Mouse (Mus musculus) heart, postnatal 10 days (tissue): Measurements from ENCODE around the gene Styx. TPM values are rescaled to one million over a fixed set of nuclear protein-coding genes. Genes with fewer than 3 reads are reported as not detected.

ENCODE experiments used
- DNase-seq, 2 experiments: peaks; one replicate each; pipeline ENCODE4 v3.0.0; 2021
- intact Hi-C: fragments of 180-260 bp; cut with DNase I; formaldehyde crosslinking; loops from one replicate; pipeline ENCODE4 v1.15.1; 2025
- total RNA-seq, 2 experiments: library from RNA; stranded (reverse); gene quantifications; 2 replicates each; pipeline ENCODE4 v1.2.3; 2021

Gene Styx
- total RNA-seq: 10 to 100 TPM; 37.3 to 51.1 TPM

DNA sequence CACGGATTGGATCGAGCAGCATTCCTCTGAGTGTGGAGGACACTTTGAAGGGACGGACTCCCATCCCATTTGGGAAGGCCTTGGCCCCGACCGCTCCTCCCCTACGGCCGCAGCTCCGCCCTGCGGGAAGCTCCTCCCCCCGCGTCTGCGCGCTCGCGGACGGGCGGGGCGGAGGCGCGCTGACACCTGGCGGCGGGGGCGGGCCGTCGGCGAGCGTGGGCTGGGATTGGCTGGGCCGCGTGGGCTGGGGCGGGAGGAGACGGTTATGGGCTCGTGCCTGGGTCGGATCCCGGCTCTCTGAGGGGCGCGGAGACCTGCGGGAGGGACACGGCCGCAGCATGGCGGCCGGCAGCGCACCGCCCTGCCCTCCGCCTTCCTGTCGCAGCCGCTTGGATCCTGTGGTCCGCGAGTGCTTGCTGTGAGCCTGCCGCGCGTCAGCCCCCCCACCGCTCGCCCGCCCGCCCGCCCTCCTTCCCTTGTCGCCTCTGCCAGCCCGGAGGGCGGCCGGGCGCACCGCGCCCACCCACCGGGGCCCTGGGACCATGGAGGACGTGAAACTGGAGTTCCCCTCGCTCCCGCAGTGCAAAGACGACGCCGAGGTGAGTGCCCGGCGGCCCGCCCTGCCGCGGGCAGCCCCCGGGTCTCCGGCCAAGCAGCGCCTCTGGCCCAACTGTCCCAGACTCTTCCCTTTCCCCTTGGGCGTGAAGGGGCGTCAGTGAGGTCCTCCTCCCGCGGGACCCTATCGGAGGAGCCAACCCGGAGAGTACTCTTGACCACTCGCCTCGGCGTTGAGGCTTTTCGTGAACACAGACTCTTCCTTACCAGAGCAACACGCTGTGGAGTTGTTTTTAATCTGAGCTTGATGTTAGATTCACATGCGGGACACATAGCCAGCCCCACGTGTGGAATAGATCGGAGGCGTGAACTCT lies at the start of gene Styx:
Gene Styx, plus strand, starts transcription at position 163 of the 929 bp plus-strand sequence.
- peak; percentile 96 to 97 for DNase-seq
- intact Hi-C loops: loop anchor here (2.0 to 5.0 kb wide), 2 partner anchors 20 to 176 kb away; no protein-coding TSS in a partner anchor

DNA sequence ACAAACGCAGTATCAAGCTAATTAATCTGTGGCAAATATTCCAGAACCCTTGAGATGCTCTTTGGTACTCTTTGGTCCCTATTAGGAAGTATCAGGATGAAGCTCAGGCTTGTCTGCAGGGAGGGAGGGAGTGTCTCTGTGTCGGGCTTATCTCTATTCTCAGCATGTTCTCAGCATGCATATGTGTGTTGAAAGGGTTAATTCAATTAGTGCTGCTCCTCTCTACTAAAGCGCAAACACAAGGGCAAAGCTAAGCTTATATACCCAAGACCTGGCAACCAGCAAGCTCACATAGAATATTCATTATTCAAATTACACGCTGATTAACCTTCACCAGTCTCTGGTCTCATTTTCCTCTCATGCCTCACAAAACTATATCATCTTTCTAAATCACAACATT lies 47.0 kb upstream of the Styx start:
- no peak for DNase-seq
- intact Hi-C loops: loop anchor here (5.0 kb wide), 1 partner anchor 82 kb away; the partner anchor contains the start of gene Txndc16

DNA sequence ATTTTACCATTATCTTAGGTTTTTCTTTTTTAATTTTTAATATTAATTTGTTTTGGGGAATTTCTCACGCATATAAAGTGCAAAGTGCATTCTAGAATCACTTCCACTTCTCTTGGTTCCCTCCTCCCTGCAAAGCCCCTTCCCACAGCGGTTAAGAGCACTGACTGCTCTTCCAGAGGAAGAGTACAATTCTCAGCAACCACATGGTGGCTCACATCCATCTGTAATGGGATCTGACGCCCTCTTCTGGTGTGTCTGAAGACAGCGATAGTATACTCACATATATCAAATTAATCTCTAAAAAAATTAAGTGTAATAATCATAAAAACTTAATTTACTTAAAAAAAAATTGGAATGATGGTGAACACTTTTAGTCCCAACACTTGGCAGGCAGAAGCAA lies 46.5 kb upstream of the Styx start:
- intact Hi-C loops: loop anchor here (5.0 kb wide), 1 partner anchor 82 kb away; the partner anchor contains the start of gene Txndc16
- no peak for DNase-seq

DNA sequence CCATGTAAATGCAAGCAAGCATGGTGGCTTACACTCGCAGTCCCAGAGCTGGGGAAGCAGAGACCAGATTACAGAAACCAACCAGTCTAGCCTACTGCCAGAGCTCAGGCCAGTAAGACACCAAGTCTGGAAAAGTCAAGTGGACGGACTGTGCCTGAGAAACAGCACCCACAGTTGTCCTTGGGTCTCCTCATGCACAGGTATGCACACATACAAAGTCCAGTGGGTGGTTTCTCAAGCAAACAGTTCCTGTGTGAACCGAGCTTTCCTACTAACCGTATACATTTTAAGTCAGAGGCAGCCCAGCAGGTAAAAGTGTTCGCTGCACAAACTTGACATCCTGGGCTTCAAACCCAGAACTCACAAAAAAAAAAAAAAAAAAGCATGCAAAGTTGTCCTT lies 45.0 kb upstream of the Styx start:
- intact Hi-C loops: no loop called here
- no peak for DNase-seq

DNA sequence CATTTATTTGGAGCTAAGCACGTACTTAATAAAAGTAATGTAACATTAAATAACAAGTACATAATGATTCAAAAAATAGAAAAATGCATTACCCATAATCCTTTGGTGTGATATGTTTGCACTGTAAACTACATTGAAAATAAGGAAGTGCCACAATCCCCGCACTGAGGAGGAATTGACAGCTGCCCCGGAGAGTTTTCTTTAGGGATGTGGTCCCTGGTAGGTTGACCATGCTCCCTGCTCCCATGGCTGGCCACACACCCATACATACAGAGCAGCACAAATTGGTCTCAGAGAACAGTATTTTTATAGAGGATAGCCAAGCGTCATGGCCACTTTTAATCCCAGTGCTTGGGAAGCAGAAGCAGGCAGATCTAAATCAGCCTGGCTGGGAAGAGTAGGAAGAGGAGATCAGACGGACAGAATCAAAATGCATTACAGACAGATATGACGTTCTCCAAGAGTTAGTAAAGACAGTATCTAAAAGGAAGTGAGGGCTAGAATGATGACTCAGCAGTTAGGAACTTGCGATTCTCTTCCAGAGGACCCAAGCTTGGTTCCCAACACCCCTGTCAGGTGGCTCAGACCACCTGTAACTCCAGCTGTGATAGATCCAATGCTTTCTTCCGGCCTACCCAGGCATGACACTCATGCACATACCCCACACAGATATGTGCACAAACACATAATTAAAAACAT lies 43.1 kb upstream of the Styx start:
- intact Hi-C loops: no loop called here
- no peak for DNase-seq

DNA sequence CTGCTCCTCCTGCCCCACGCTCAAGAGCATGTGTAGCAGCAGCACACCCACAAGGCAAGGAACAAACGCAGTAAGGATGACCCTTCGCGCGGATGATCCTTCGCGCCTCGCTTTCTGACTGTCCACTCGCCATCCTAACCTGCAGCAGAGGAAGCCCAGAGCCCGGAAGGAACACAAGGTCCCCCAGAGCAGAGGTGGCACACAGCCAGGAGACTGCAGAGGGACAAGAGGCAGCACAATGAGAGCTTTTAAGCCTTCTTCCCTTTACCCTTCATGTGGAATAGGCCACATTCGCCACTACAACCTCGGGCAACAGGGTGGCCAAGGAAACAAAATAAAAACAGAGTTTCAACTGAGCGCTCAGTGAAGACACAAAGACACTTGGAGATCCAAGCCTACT lies 41.2 kb upstream of the Styx start:
- peak; percentile 23 to 28 for DNase-seq
- intact Hi-C loops: no loop called here

DNA sequence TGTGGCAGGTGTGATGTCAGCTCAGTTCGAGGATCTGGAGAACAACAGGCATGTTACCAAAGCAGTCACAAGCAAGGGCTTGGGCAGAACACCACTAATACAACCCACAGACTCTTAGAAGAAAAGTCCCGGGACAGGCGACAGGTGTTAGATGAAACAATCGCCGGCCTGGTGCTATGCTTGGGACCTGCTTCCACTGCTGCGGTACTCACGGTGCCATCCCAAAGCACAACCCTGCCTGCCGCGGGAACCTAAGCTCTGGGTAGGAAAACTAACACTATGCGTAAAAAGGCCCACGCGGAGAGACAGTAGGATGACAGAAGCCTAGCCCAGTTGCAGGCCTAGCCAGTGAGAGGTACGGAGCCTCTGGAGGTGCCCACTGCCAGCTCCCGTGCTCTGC lies 40.8 kb upstream of the Styx start:
- intact Hi-C loops: no loop called here
- DNase-seq: no peak

DNA sequence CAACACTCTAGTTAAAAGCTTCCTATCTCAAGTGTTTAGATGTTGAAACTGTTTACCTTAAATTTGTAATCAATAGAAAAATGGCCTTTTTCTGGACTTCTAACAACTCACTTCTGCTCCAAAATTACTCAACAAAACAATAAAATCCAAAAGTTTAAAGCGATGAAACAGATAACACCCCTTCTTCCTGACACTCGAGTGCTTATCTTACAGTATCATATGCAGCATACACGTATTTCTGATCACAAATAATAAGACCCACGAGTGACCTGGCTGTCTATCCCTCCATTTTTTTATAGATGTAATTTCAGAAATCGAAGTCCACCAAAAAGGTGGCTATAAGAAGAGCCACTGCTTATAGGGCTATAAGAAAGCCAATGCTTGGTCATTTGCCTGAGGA lies 34.0 kb upstream of the Styx start:
- no peak for DNase-seq
- intact Hi-C loops: no loop called here

DNA sequence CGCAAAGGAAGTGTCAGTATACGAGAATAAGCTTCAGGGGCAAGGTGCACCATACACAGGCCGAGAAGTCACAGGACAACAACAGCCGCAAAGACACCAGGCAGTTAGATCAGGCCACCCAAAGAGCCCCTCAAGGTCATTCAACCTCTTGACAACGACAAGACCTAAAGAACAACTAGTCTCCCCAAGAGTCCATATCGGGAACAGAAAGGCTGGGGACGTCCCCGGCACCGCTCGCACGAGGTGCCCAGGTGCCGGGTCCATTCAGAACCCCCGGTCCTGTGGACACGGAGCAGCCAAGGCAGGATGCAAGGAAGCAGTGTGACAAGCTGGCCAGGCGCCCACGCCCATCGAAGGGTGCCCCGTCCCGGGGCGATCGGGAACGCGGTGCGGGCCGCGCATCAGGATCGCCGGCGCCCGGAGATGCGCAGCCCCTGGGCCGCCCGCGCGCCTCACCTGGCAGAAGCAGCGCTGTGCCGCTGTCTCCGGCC lies 32.9 kb upstream of the Styx start:
- intact Hi-C loops: no loop called here
- peak in 1 of 2 experiments; percentile 45 for DNase-seq

DNA sequence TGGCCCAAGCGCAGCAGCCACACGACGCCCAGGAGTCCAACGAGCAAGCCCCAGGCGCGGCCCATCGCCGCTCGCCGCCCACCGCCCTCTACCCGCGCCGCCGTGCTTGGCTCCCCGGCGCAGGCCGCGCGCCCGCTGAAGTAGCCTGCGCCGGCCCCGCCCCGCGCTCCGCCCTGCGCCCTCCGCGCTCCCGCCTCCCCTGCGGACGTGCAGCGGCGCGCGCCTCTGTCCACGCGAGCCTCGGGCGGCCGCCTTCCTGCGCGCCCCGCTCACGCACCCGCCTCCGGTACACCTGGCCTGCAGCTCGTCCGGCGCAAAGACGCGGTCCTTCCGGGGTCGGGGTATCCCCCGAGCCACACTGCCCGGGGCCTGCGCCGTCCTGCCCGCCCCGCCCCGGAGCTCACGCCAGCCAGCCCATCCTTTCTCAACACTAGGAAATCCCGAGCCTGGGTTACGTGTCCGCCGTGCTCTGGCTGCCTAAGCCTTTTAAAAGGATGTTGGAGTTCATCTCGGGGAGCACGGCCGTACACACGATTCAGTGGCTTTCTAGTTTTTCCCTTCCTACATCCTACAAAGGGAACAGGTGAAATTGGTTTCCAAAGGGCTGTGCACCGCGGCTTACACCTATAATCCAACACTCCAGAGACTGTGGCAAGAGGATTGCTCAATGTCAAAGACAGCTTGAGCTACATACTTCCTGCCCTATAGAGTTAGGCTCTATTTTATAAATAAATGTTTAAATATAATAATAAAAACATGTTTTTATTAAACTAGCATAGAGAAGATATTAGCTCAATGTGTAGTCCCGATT lies 32.3 kb upstream of the Styx start, which contains the start of gene Ero1l:
Gene Ero1l, minus strand, starts transcription at position 346 of the 811 bp plus-strand sequence.
- intact Hi-C loops: no loop called here
- peak; percentile 87 to 89 for DNase-seq

DNA sequence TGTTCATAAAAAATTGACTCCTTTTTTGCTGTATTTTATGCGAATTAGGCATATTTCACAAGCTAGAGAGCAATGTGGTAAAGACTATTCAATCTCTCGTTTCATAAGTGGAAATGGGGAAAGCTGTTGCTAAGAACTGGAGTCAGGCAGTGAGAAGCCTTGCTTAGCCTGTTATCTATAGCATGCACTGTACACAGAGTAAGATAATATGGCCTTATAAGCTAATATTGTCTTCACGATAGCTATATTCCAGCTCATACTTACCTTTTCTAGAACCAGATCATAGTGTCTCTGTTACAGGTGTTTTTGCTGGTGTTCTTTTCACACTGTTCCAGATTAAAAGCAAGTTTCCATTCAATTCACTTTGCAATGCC lies 31.7 kb upstream of the Styx start:
- intact Hi-C loops: no loop called here
- no peak for DNase-seq

DNA sequence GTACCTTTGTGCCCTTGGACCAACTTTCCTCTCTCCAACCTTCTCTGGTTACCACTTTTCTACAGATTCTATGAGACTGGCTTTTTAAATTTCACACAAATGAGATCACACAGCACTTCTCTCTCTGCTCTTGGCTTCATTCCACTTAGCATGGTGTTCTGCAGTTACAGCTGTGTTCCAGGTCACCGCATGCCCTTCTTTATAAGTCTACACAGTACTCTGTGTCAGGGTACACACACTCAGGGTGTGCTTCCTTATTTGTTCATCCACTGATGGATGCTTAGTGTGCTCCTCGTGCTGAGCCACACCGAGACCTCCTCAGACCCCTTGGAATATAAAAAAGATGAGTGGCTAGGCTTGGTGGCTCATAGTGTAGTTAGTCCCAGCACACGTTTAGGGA lies 30.8 kb upstream of the Styx start:
- no peak for DNase-seq
- intact Hi-C loops: loop anchor here (5.0 kb wide), 1 partner anchor 452 kb away; no protein-coding TSS in a partner anchor

DNA sequence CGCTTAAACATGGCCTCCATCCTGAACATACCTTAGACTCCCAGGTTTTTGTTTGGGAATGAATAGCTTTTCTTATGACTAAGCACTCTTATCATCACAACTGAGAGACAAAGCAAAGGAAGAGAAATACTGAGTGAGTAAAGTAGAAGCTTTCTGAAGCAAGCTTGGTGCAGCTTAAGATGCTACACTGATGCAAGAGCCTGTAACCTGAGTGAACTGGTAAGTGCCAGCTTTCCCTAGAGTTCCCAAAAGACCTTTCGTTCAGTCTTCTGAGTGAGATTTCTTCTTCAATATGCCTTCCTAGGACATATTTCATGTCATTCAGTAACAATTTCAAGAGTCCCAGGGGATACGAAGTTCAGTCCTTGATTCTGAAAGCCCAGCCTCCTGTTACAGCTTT lies 29.8 kb upstream of the Styx start:
- DNase-seq: no peak
- intact Hi-C loops: loop anchor here (5.0 kb wide), 1 partner anchor 451 kb away; no protein-coding TSS in a partner anchor

DNA sequence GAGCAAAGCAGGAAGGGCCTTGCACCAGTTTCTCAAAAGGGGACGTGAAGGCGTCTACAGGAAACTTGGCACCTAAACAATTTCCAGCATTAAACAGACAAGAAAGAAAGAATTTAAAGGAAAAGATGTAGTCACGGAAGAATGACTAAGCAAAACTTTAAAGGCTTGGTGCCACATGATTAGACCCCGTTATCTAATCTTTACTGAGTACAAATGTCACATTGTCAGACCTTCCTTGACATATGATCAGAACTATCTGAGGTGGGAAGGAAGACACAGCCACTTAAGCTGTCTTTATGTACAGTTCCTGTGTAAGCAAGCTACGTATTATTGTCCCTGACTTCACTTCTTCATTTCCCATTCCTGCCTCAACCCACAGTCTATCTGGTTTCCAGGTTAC lies 29.3 kb upstream of the Styx start:
- no peak for DNase-seq
- intact Hi-C loops: loop anchor here (5.0 kb wide), 1 partner anchor 451 kb away; no protein-coding TSS in a partner anchor

DNA sequence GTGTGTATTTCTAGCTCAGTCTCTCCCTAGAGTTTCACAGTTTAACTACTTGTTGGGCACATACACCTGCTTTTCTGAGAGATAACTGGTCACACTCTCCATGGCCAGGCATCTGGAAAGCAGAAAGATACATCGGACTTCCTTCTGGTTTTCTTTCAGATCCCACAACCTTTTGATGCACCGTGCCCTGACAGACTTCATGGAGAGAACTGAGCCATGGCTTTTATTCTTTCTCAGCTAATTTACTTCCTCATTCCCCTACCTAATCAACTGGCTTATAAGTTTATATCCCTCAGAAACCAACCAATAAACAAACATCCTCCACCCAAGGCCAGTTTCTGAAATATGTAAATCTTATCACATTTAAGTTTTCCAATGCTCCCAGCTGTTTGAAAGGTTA lies 28.4 kb upstream of the Styx start:
- DNase-seq: no peak
- intact Hi-C loops: loop anchor here (5.0 kb wide), 1 partner anchor 450 kb away; no protein-coding TSS in a partner anchor

DNA sequence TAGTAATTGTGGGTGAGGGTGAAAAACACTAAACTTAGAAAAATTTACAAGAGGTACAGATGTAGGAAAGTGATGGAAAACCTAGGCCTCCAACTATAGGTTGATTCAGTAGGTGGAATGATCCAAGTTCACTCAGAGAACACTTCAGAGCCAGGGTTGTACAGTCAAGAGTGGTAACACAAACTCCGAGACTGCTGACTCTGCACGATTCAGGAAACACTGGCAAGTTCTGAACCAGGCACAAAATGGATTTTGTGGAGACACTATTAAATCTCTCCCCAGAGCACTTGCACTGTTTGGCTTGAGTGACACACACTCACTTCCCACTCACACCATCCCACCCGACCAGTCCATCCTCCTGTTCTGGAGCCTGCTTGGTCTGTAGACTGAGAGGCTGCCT lies 27.6 kb upstream of the Styx start:
- DNase-seq: no peak
- intact Hi-C loops: loop anchor here (5.0 kb wide), 1 partner anchor 449 kb away; no protein-coding TSS in a partner anchor

DNA sequence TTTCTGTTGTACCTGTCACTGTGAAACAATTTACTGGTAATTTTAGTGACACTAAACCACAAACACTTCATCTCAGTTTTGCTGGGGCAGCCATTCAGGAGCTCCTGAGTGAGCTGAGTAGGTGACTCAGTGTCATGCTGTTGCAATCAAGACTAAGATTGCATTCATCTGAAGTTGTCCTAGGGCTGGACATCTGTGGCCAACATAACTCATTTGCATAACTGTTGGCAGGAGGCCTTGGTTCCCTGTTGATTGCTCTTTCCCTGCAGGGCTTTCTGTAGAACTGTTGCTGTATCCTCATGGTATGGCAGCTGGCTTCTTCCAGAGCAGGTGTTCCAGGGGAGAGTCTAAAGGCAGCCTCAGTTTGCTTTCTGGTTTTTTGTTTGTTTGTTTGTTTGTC lies 25.4 kb upstream of the Styx start:
- intact Hi-C loops: no loop called here
- peak in 1 of 2 experiments; percentile 11 for DNase-seq

DNA sequence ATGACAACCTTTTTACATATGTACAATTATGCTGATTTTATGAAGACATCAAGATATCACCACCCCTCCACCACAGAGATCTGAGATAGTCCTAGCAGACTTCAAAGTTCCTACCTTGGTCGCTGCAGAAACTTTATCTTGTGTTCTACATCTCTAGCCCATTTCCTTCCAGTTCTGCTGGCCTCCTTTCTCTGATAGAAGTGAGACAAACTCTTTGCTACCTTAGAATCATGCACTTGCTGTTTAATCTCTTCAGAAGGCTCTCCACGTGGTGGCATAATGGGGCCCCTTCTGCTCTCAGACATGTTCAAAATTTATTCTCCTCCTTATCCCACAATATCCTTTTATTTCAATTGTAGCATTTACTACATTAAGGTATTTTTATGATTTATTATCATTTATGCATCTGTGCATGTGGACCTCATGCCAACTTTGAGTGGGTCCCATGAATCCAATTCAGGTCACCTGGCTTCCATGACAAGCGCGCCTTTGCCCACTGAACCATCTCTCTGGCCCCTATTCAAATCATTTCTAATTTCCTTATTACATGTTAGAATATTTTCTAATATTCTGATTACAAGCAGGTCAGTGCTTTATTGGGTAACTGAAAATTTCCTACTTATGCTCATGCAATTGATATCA lies 22.7 kb upstream of the Styx start:
- intact Hi-C loops: no loop called here
- DNase-seq: no peak

DNA sequence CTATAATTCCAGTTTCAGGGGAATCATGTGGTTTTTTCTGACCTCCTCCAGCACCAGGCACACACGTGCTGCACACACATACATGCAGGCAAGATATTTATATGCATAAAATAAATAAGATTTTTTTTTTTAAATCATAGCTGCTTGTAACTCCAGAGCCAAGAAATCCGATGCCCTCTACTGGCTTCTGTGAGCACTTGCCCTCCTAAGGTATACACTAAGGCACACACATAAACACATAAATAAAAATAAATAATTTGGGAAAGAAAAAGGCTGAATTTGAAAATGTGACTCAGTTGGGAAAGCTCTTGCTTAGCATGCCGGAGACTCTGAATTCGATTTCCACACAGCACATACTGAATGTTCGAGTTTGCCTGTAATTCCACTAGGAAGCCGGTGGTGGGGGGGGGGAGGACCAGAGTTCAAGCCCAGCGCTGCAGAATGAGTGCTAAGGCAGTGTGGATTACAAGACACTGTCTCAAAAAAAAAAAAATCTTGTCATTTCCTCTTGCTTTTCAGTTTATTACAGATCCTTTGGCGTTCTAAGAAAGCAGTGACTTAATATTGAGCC lies 21.8 kb upstream of the Styx start:
- intact Hi-C loops: no loop called here
- DNase-seq: no peak
